Mouse (Mus musculus) megakaryocyte-erythroid progenitor cell, adult 5-6 weeks (primary cell): Measurements from ENCODE around the gene Far2. TPM values are rescaled to one million over a fixed set of nuclear protein-coding genes. Genes with fewer than 3 reads are reported as not detected.
"Not testable (repeated sequence)": the region's sequence is repeated elsewhere in the genome, so short reads cannot be mapped to it uniquely, and the experiment has no call there.

ENCODE experiments used
- ATAC-seq: replicated peaks from 2 replicates; pipeline ENCODE4 v1.8.0; 2016; ENCODE audit warnings: mild to moderate bottlenecking, inconsistent platforms; ENCODE audit not compliant: severe bottlenecking, poor library complexity, low FRiP score, low TSS enrichment
- total RNA-seq, 2 experiments: library from RNA; stranded (forward) in 1 of 2; stranded (reverse) in 1 of 2; fragments of 200-1000, 215-1000 nt in 1 of 2; fragments of >200 nt in 1 of 2; fragmentation: Nextera tagmentation in 1 of 2; gene quantifications; 2 replicates each; pipeline ENCODE4 v1.2.3; 2014 to 2017

Far2 gene
- total RNA-seq, 2 experiments from 2014 or later = 0.85 to 2.0 TPM

DNA sequence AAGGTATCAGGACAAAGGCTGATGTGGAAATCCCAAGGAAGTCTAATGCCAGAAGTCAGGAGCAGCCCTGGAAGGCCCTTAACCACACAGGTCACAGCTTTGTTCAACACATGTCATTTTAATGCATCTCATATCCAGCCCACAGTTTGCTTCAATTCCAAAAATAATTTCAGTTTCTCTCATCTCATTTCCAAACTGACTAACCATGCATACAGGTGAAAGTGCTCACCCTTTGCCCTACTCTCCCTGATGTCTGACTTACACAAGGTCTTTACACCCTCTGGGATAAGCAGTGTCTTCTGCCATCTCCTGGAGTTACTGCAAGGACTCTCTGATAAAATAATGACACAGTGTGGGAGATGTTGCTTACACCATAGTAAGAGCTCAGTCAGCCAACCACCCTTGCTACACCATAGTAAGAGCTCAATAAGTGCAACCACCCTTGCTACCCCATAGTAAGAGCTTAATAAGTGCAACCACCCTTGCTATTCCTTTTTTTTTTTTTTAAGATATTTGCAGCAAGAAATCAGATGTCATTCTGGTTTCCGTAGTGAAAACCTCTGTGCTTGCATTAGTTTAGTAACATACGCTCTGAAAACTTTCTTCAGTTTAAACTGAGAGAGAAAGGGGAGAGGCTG is 64.1 kb downstream of the Far2 start:
- no peak for ATAC-seq

DNA sequence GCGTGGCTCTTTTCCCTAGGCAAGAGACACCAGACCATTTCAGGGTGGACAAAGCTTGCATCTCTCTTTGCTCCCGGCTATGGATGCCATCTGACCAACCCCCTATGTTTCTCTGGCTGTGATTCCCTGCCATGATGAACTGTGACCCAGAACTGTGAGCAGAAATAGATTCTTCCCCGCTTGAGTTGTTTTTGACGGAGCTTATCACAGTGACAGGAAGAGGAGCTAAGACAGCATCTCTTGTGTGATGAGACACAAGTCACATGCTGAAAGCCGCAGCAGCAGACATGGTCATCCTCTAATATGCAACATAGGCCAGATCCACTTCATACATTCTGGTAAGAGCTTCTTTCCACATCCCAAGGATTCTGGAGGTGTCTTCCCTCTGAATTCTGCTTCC is 69.3 kb downstream of the Far2 start:
- ATAC-seq = no peak

- no peak for ATAC-seq
Measured at GRCm38 (mm10) chr6:148116907-148117306, 69.8 kb downstream of the Far2 start.

GRCm38 (mm10) chr6:148117696-148118095 is 70.6 kb downstream of the Far2 start:
- 0 out of 2 replicates have a peak, but pooled peaks have one; percentile 11 for ATAC-seq

DNA sequence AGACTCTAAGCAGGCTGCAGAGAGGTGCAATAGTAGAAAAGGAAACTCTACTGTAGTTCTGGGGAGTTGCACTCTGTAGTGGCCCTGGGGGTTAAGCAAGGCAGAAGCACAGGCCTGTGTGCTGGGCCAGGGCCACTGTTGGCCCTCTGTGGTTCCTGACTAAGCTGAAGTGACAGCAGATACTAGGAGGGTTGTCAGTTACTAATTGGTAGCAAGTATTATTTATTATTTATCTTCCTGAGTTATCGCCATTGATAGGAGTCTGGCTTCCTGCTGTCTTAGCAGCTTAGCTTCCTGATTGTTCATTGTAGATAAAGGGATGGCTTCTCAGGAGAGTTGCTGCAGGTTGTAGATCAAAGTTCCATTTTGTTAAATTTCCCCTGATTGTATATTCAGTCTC is 73.6 kb downstream of the Far2 start:
- ATAC-seq = peak; percentile 50

DNA sequence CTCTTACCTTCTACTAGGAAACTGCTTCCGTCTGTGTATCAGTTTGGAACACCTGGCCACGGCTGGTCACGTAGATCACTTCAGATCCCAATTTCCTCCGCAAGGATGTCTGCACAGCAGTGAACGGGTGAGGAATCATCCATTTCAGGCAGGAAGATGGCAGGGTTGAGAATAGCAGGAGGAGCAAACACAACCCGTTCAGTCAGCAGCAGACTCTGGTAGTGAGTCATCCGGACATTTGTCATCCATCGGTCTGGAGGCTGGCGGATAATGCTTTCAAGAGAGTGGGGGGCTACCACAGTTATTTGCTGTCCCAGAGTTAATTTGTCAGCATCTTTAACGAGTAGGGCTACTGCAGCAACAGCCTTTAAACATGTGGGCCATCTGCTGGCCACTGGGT is 79.8 kb downstream of the Far2 start:
- not testable (repeated sequence) for ATAC-seq

DNA sequence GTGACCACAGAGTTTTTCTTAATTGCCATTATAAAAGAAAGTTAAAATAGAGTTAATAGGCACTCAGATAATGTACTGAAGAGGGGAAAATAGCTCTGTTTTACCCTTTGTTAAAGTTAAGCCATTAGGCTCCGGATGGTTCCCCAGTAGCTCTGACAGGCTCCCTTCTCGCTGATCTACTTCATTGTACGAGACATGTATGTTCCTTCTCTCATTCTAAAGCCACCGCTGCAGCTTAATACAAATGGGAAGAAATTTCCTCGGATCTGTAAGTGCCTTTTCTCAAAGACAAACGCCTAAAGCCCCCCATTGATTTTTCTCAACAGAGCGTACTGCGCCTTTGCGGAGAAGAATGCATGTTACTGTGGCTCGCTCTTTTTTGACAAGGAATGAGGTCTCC is 85.3 kb downstream of the Far2 start:
- no peak for ATAC-seq

GRCm38 (mm10) chr6:148133536-148133935 is 86.5 kb downstream of the Far2 start:
- no peak for ATAC-seq

- peak; percentile 96 for ATAC-seq
Measured at GRCm38 (mm10) chr6:148135769-148136382, 88.8 kb downstream of the Far2 start.

DNA sequence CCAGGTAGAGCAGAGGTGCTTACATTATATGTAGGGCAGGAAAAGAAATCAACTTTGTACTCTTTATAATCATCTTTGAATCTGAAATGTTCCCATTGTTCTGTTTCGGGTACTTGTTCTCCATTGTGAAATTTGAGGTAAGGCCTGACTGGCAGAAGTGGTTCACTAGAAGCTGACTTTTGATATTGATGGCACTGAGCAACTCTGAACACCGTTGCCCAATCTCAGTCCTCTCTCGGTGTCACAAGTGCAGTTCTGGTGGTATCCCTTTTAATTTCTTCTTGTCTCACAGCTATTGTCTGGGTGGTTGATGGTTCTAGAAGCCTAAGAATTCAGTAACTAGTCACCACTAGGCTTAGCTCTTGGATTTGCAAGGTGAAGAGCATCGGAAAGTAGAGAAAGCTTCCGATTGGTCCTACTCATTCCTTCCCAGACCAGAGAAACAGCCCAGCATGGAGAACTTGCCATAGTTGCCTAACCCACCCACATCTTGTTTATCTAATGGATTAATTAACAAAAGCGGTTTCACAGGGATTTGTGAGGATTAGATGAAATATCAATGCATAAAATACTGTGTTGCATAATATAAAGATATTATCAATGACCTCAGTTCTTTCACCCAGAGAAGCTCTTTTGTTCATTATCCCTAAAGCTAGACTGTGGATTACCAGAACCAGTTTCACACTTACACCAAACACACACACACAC is 92.4 kb downstream of the Far2 start:
- ATAC-seq = no peak

GRCm38 (mm10) chr6:148141874-148142273 is 94.8 kb downstream of the Far2 start:
- ATAC-seq = no peak

GRCm38 (mm10) chr6:148142421-148142820 is 95.4 kb downstream of the Far2 start:
- no peak for ATAC-seq

GRCm38 (mm10) chr6:148152305-148152704 is 105.2 kb downstream of the Far2 start:
- not testable (repeated sequence) for ATAC-seq

DNA sequence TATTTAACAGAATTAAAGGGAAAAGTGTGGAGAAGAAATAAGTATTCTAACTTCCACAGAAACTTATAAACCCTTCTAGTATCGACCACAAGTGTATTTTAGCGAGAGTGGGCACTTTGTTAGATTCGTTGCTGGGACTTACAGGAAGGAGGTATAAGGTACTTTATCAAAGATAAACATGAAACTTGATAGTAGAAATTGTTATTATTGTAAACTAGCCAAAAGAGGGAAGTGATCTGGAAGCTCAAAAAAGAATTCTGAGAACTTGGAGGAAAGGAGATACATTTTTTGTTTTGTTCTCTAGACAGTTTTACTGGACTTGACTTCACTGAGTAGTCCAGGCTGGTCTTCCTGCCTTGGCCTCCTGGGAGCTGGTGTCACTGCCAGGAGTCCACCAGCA is 125.8 kb downstream of the Far2 start:
- no peak for ATAC-seq

GRCm38 (mm10) chr6:148185694-148186093 is 138.6 kb downstream of the Far2 start:
- ATAC-seq = no peak

GRCm38 (mm10) chr6:148193972-148194701 is 147.1 kb downstream of the Far2 start:
- no peak for ATAC-seq

- ATAC-seq = no peak
Measured at GRCm38 (mm10) chr6:148199177-148199576, 152.1 kb downstream of the Far2 start.

DNA sequence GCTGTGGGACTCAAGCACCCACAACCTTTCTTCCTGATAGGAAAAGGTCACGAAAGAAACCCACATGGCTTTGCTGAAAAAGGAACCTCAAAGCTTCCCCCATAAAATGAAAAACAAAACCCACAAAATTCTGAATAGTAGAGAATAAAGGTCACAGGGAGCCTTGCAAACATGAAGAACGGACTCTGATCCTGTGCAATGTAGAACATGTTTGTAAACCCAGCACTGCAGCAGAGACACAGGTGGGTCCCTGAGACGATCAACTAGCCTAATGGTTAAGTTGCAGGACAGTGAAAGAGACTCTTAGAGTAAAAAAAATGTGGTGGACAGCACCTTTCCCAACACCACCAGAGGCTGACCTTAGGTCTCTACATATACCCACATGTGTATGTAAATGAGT is 152.7 kb downstream of the Far2 start:
- no peak for ATAC-seq

DNA sequence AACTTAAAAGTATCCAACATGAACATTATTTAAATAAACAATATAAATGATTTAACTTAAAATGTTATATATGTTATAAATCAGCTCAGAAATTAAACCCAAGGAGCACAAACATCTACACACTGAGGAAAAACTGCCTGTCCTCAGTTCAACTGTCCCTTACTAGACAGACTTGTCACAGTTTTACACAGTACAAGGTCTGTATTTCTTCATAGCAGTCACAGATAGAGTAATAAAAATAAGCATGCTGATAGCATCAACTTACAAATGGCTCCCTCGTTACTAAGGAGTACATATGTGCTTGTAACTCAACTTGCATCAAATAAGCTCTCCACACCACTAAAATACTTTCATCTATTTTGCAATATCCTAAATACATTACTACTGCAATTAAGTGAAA is 158.1 kb downstream of the Far2 start:
- ATAC-seq = no peak

DNA sequence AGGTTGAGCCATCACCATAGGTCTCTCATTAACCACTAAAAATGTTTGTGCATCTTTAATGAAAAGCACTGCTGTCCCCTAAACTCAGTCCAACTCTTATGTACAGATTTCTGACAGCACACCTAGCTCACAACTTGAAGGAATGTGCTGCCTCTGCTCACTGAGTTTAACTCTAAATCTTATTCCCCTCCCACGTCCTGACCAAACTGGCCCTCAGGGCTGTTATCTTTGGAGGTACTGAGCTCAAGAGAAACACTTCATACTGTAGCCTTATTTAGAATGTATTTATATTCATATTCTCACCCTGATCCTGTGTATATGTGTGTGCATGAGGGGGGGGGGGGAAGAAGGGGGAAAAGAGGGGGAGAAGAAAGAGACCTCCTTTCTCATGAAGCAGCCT is 160.5 kb downstream of the Far2 start:
- ATAC-seq = no peak
